Mouse (Mus musculus) liver, adult 2 months (tissue): ENCODE results near the gene Vsig2.

ENCODE experiments used
- CTCF ChIP-seq: fragments of 200-500 bp; IDR thresholded peaks from 2 replicates; pipeline ENCODE4 v1.5.1; 2011; ENCODE audit warnings: low read depth, low read length, control low read depth
- POLR2A ChIP-seq: fragments of 200-500 bp; IDR thresholded peaks from 2 replicates; pipeline ENCODE4 v1.6.1; 2011; ENCODE audit warnings: low read length, control low read depth; ENCODE audit not compliant: insufficient read depth; ENCODE audit errors: extremely low read depth

DNA sequence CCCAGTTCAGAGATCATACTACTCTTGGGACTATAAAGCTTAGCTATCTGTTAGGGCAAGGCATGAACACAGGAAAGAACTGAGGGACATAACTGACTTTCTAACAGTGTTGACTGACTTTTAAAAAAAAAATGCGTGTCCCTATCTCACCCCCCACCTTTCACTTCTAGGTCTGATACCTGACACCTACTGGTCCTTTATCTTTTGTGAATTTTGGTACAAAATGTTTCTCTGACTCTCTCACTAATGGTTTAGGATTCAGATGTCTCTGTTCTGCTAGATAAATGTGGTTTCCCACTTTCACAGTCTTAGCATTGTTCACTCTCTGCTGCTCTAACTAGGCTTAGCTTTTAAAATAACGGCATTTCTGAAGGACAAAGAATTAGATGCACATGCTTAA is 53.0 kb downstream of the Vsig2 start:
- TF ChIP-seq CTCF, result no peak
- no peak for TF ChIP-seq POLR2A
